8 mouse cellular contexts compared by ENCODE assay signal in the genomic region with DNA sequence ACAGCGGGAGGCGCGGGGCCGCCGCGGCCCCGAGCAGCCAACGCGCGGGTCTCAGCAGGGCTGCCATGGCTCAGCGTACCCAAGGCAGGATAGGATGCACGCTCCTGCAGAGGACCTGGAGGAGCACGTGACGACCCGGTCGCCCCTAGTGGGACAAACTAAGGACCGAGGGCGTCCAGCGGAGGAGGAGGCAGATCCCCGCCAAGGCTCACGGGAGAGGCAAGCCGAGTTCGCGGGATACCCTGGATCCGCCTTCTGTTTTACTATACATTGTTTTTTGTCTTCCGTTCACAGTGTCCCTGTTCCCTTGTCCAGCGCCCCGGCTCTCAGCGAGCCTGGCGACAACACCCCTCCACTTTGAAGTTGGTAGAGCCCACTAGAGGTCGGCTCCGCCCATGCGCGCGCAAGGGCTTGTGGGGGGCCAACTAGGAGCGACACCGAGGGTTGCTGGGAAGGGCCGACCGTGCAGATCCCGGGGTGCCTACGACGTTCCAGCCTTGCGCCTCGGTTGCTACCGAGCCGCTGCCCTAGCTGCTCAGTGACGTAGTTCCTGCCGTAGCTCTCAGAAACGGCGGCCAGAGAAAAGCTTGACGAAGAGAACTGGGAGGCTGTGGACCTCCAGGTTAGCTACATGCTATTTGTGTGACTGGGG. TPM values are rescaled to one million over a fixed set of nuclear protein-coding genes. Genes with fewer than 3 reads are reported as not detected.
DNase-seq lines count a peak whose midpoint lies in the region; ATAC-seq and TF ChIP-seq lines count a peak whose summit lies in the region.

A gene (minus strand): TSS at position 343 of the 652 bp plus-strand sequence.

- peaks cover 29% of the 10 kb centered on the region for H3K4me1 ChIP-seq in hindbrain, embryonic 13.5 days (replicated peaks)

- H3K9me3 ChIP-seq in hindbrain, embryonic 13.5 days, result no peaks in the 10 kb centered on the region

- DNase-seq in Patski (ENCODE audit: low read depth, low spot score), result peak; percentile 79
- peak; percentile 96 to 97 for DNase-seq in cerebellum, postnatal 14 days
- DNase-seq in frontal cortex, postnatal 14 days (ENCODE audit: low spot score in 2 of 2), result peak; percentile 89 to 90
- DNase-seq in layer of hippocampus, postnatal 25 days (ENCODE audit: extremely low spot score in 1 of 2, low spot score in 1 of 2), result peak; percentile 91 to 96
- peak; percentile 94 for DNase-seq in lung, postnatal 25 days (ENCODE audit: low spot score)
- DNase-seq in retina, embryonic 14.5 days (ENCODE audit: low spot score), result peak; percentile 96
- peak; percentile 96 for DNase-seq in thymus, postnatal 4 days

- H3K27ac ChIP-seq in hindbrain, embryonic 13.5 days, result peak within 1 kb of the TSS; percentile 86

- ATAC-seq in Patski, result peak; percentile 95
- ATAC-seq in hindbrain, embryonic 13.5 days (ENCODE audit: low FRiP score), result peak; percentile 99

- TF ChIP-seq CTCF in Patski (IDR thresholded peaks at IDR 0.05), result no peak

- H3K27me3 ChIP-seq in Patski, result no peaks in the 10 kb centered on the region
- no peaks in the 10 kb centered on the region for H3K27me3 ChIP-seq in hindbrain, embryonic 13.5 days

- H3K4me2 ChIP-seq in hindbrain, embryonic 13.5 days, result peak within 1 kb of the TSS; percentile 96

- peak within 1 kb of the TSS; percentile 100 for H3K4me3 ChIP-seq in hindbrain, embryonic 13.5 days

- POLR2A ChIA-PET in Patski (lab: Charles Lee), result no interaction called here

- H3K36me3 ChIP-seq in hindbrain, embryonic 13.5 days, result no peaks in the 10 kb centered on the region

- in situ Hi-C loops in Patski (cut with MboI; ENCODE audit: low pct_unique_long_range_greater_than_20kb), result no loop called here

- CTCF ChIA-PET in Patski (lab: Charles Lee), result interaction anchor here (1.5 kb wide), 1 partner anchor 12 kb away, joined by 3 read pairs; no protein-coding TSS in a partner anchor

- WGBS in hindbrain, embryonic 13.5 days, result under 1% methylated on average over 48 of the region's 51 CpGs

- H3K9ac ChIP-seq in hindbrain, embryonic 13.5 days, result peak within 1 kb of the TSS; percentile 94

RNA-seq across cellular contexts. Expression of the gene that starts here (rescaled TPM):
- 72.4 TPM for polyA plus RNA-seq in Patski (2021)
- polyA plus RNA-seq in hindbrain, embryonic 13.5 days (2015; fragmentation: Nextera tagmentation; extraction: Ambion mirVana), result 42.0 and 43.1 TPM in 2 replicates
- total RNA-seq in layer of hippocampus, postnatal 25 days (2021), result 10 to 100 TPM; 60.3 to 61.0 TPM

Comparison
In these comparisons a context has a peak if more than half of its experiments do, and no peak if none do; other contexts are left out.
1. Peak in every context shown above with its lines: DNase-seq, ATAC-seq, H3K4me3 ChIP-seq and H3K27ac ChIP-seq.